Mouse (Mus musculus) liver, postnatal 0 days (tissue): Measurements from ENCODE around the gene Cdk6. TPM values are rescaled to one million over a fixed set of nuclear protein-coding genes. Genes with fewer than 3 reads are reported as not detected.

Source experiments
- ATAC-seq: fragments of 200-750 bp; cut with Nextera tagmentation; 2 replicates; pipeline ENCODE4 v1.8.0; 2017; ENCODE audit warnings: mild to moderate bottlenecking, moderate library complexity
- DNase-seq: peaks from one replicate; pipeline ENCODE4 v3.0.0-alpha.2; 2016
- H3K27ac ChIP-seq: fragments of 300-500 bp; sonication (generic); 2 replicates; pipeline ENCODE4 v1.5.1; 2014; ENCODE audit warnings: antibody characterized with exemption, moderate library complexity, mild to moderate bottlenecking, low read depth
- H3K27me3 ChIP-seq: fragments of 300-500 bp; sonication (generic); 2 replicates; pipeline ENCODE4 v1.6.1; 2014; ENCODE audit warnings: low read length, control low read depth, mixed read lengths; ENCODE audit not compliant: insufficient read depth
- H3K36me3 ChIP-seq: fragments of 300-500 bp; sonication (generic); replicated peaks from 2 replicates; pipeline ENCODE4 v1.6.1; 2014; ENCODE audit warnings: mild to moderate bottlenecking, control low read depth, low read length, moderate library complexity, mixed read lengths; ENCODE audit not compliant: insufficient read depth
- H3K4me1 ChIP-seq: fragments of 300-500 bp; sonication (generic); 2 replicates; pipeline ENCODE4 v1.6.1; 2014; ENCODE audit warnings: antibody characterized with exemption, mild to moderate bottlenecking, control low read depth; ENCODE audit not compliant: insufficient read depth
- H3K4me2 ChIP-seq: fragments of 300-500 bp; sonication (generic); 2 replicates; pipeline ENCODE4 v1.6.1; 2014; ENCODE audit warnings: low read depth, mild to moderate bottlenecking, low read length, moderate library complexity, mixed read lengths
- H3K4me3 ChIP-seq: fragments of 300-500 bp; sonication (generic); 2 replicates; pipeline ENCODE4 v1.5.1; 2014; ENCODE audit warnings: low read depth, low read length
- H3K9ac ChIP-seq: fragments of 300-500 bp; sonication (generic); replicated peaks from 2 replicates; pipeline ENCODE4 v1.6.1; 2014; ENCODE audit warnings: mild to moderate bottlenecking, moderate library complexity
- H3K9me3 ChIP-seq: fragments of 300-500 bp; sonication (generic); 2 replicates; pipeline ENCODE4 v1.6.1; 2016; ENCODE audit warnings: mild to moderate bottlenecking, control low read depth, low read length, mixed read lengths
- CTCF ChIP-seq: sonication (generic); IDR thresholded peaks from 2 replicates; pipeline ENCODE4 v1.5.1; 2016; ENCODE audit warnings: antibody characterized with exemption, low read depth
- EP300 ChIP-seq: IDR thresholded peaks from 2 replicates; pipeline ENCODE4 v1.6.1; 2016; ENCODE audit warnings: antibody characterized with exemption, low read depth, mild to moderate bottlenecking
- WGBS: fragments of 180-500 bp; shearing (Covaris S2); extraction: QIAGEN DNeasy Blood & Tissue Kit; methylation state at CpG from one replicate; pipeline ENCODE4 v1.1.7; 2014; ENCODE audit not compliant: insufficient replicate concordance; 5-methylcytosine and 5-hydroxymethylcytosine counted together
- polyA plus RNA-seq: library from polyadenylated mRNA; unstranded; fragments of >200 nt; fragmentation: Nextera tagmentation; extraction: Ambion mirVana; gene quantifications from 2 replicates; pipeline ENCODE4 v1.2.1, GENCODE M21; 2015

The Cdk6 gene
- polyA plus RNA-seq, 1 experiment from 2014 or later, result 17.3 TPM

GRCm38 (mm10) chr5:3514901-3515311, 173.6 kb downstream of the Cdk6 start:
- Histone ChIP-seq H3K9ac (no peak overlapping the region), H3K27ac (no peak overlapping the region), H3K9me3 (no peaks in the 10 kb centered on the region), H3K4me3 (no peak overlapping the region), H3K4me1 (peaks cover 4% of the 10 kb centered on the region; the same call in 1 of the 2 replicates), H3K36me3 (0 out of 2 replicates have a peak, but pooled peaks cover 6% of the 10 kb centered on the region), H3K4me2 (no peak overlapping the region), H3K27me3 (no peaks in the 10 kb centered on the region)
- TF ChIP-seq CTCF, result no peak
- peak; percentile 47; the same call in 1 of the 2 replicates for TF ChIP-seq EP300
- peak; percentile 41 for ATAC-seq
- no peak for DNase-seq
- 43% methylated on average over 8 of the region's 8 CpGs for WGBS

- no peak overlapping the region for H3K4me3 ChIP-seq
- no peak overlapping the region for H3K27ac ChIP-seq
- no peak for ATAC-seq
- H3K4me2 ChIP-seq, result no peak overlapping the region
- TF ChIP-seq CTCF, result no peak
- no peak for TF ChIP-seq EP300
- no peak overlapping the region for H3K9ac ChIP-seq
- H3K36me3 ChIP-seq, result peaks cover 11% of the 10 kb centered on the region; the same call in 1 of the 2 replicates
- WGBS, result 71% methylated on average over 9 of the region's 9 CpGs
- no peak for DNase-seq
- H3K27me3 ChIP-seq, result no peaks in the 10 kb centered on the region
- H3K4me1 ChIP-seq, result peaks cover 3% of the 10 kb centered on the region; the same call in 1 of the 2 replicates
- H3K9me3 ChIP-seq, result no peaks in the 10 kb centered on the region
Measured at GRCm38 (mm10) chr5:3515477-3515876, 174.2 kb downstream of the Cdk6 start.

GRCm38 (mm10) chr5:3516481-3517075, 175.3 kb downstream of the Cdk6 start:
- WGBS, result 52% methylated on average over 9 of the region's 9 CpGs
- no peak overlapping the region for H3K9ac ChIP-seq
- DNase-seq, result no peak
- H3K9me3 ChIP-seq, result no peaks in the 10 kb centered on the region
- no peak for TF ChIP-seq EP300
- peak; percentile 86 for TF ChIP-seq CTCF
- H3K36me3 ChIP-seq, result peaks cover 18% of the 10 kb centered on the region; the same call in 1 of the 2 replicates
- peak; percentile 59 for ATAC-seq
- H3K4me1 ChIP-seq, result peaks cover 3% of the 10 kb centered on the region; the same call in 1 of the 2 replicates
- no peak overlapping the region for H3K4me2 ChIP-seq
- H3K27ac ChIP-seq, result no peak overlapping the region
- no peaks in the 10 kb centered on the region for H3K27me3 ChIP-seq
- no peak overlapping the region for H3K4me3 ChIP-seq

GRCm38 (mm10) chr5:3520493-3521359, 179.4 kb downstream of the Cdk6 start:
- TF ChIP-seq CTCF (no peak), EP300 (no peak)
- H3K9me3 ChIP-seq, result no peaks in the 10 kb centered on the region
- no peak for DNase-seq
- H3K4me1 ChIP-seq, result peaks cover 3% of the 10 kb centered on the region; the same call in 1 of the 2 replicates
- no peaks in the 10 kb centered on the region for H3K27me3 ChIP-seq
- ATAC-seq, result no peak
- H3K36me3 ChIP-seq, result peaks cover 30% of the 10 kb centered on the region
- H3K4me2 ChIP-seq, result no peak overlapping the region
- 80% methylated on average over 18 of the region's 18 CpGs for WGBS
- H3K4me3 ChIP-seq, result no peak overlapping the region
- H3K27ac ChIP-seq, result no peak overlapping the region
- no peak overlapping the region for H3K9ac ChIP-seq

GRCm38 (mm10) chr5:3521741-3522140, 180.5 kb downstream of the Cdk6 start:
- ATAC-seq (no peak), DNase-seq (no peak)
- Histone ChIP-seq H3K27ac (no peak overlapping the region), H3K9ac (no peak overlapping the region), H3K4me1 (no peaks in the 10 kb centered on the region), H3K27me3 (no peaks in the 10 kb centered on the region), H3K36me3 (peaks cover 30% of the 10 kb centered on the region), H3K9me3 (no peaks in the 10 kb centered on the region), H3K4me2 (no peak overlapping the region), H3K4me3 (no peak overlapping the region)
- no peak for TF ChIP-seq EP300
- no peak for TF ChIP-seq CTCF
- 83% methylated on average over 12 of the region's 12 CpGs for WGBS

GRCm38 (mm10) chr5:3522826-3523225, 181.5 kb downstream of the Cdk6 start:
- WGBS, result 86% methylated on average over 10 of the region's 10 CpGs
- Histone ChIP-seq H3K27me3 (no peaks in the 10 kb centered on the region), H3K4me3 (no peak overlapping the region), H3K4me2 (no peak overlapping the region), H3K4me1 (no peaks in the 10 kb centered on the region), H3K9ac (no peak overlapping the region), H3K27ac (no peak overlapping the region), H3K36me3 (peaks cover 30% of the 10 kb centered on the region), H3K9me3 (no peaks in the 10 kb centered on the region)
- ATAC-seq, result no peak
- no peak for DNase-seq
- TF ChIP-seq CTCF, result no peak
- TF ChIP-seq EP300, result no peak
